9 mouse cellular contexts compared by ENCODE assay signal in genomic region chr11:72066330-72066729, GRCm38 (mm10). TPM values are rescaled to one million over a fixed set of nuclear protein-coding genes. Genes with fewer than 3 reads are reported as not detected.
DNase-seq lines count a peak whose midpoint lies in the region; ATAC-seq and TF ChIP-seq lines count a peak whose summit lies in the region.
"Had no signal": no experiment of that assay in that cellular context is flagged by ENCODE, and none has a peak within 500 bp of the region (broad histone marks: within the 10 kb centered on the region; RNA-seq: fewer than 3 reads in every experiment).

No protein-coding gene starts in this region.

- H3K9me3 ChIP-seq in neural tube, embryonic 15.5 days (replicated peaks): 0 out of 2 replicates have a peak, but pooled peaks cover 14% of the 10 kb centered on the region

- peak; percentile 56 to 64 for DNase-seq in cerebellum, adult 2 months
- DNase-seq in cerebellum, adult 11 months: no peak
- DNase-seq in neural tube, embryonic 10.5 days (ENCODE audit: extremely low spot score, low spot score): peak; percentile 41
- DNase-seq in forelimb bud, embryonic 11.5 days (ENCODE audit: low read depth, low spot score): peak; percentile 43
- DNase-seq in right cerebral cortex, adult 2 months (ENCODE audit: low spot score in 2 of 2): no peak
- DNase-seq in heart, adult 8-10 months (ENCODE audit: low spot score): no peak

- H3K27ac ChIP-seq in cerebellum, adult 2 months (ENCODE audit: insufficient read depth, low read length): no peak overlapping the region
- no peak overlapping the region for H3K27ac ChIP-seq in neural tube, embryonic 15.5 days (replicated peaks)
- 0 out of 2 replicates have a peak overlapping the region, but pooled peaks have one; percentile 94 for H3K27ac ChIP-seq in olfactory bulb, adult 2 months (ENCODE audit: insufficient read depth, low read depth, low read length)
- H3K27ac ChIP-seq: neural tube, embryonic 13.5 days had no signal

- no peaks in the 10 kb centered on the region for H3K27me3 ChIP-seq in cerebellum, adult 2 months (ENCODE audit: control insufficient read depth, insufficient read depth, low read length)
- H3K27me3 ChIP-seq in neural tube, embryonic 15.5 days (replicated peaks): no peaks in the 10 kb centered on the region
- H3K27me3 ChIP-seq: neural tube, embryonic 13.5 days had no signal

- peak; percentile 64 for TF ChIP-seq CTCF in cerebellum, adult 2 months (IDR thresholded peaks at IDR 0.05; ENCODE audit: borderline replicate concordance, insufficient read depth, low read depth, low read length)
- no peak for TF ChIP-seq CTCF in olfactory bulb, adult 2 months (IDR thresholded peaks at IDR 0.05; ENCODE audit: insufficient read depth, low read depth, low read length)

- H3K9ac ChIP-seq in neural tube, embryonic 15.5 days (replicated peaks): no peak overlapping the region
- H3K9ac ChIP-seq: neural tube, embryonic 13.5 days had no signal

- no peak overlapping the region for H3K4me3 ChIP-seq in cerebellum, adult 2 months (replicated peaks; ENCODE audit: insufficient read depth, low read depth, low read length)
- H3K4me3 ChIP-seq in neural tube, embryonic 15.5 days (replicated peaks): no peak overlapping the region
- no peak overlapping the region for H3K4me3 ChIP-seq in olfactory bulb, adult 2 months (ENCODE audit: insufficient read depth, low read depth, low read length)
- H3K4me3 ChIP-seq: neural tube, embryonic 13.5 days had no signal

- WGBS in cerebellum, adult 2 months: 61% methylated on average over 6 of the region's 6 CpGs
- WGBS in neural tube, embryonic 15.5 days: 41% methylated on average over 6 of the region's 6 CpGs
- WGBS in olfactory bulb, adult 2 months: 54% methylated on average over 6 of the region's 6 CpGs

- no peak for TF ChIP-seq POLR2A in cerebellum, adult 2 months (IDR thresholded peaks at IDR 0.05; ENCODE audit: borderline replicate concordance, insufficient read depth, low read length)
- TF ChIP-seq POLR2A in olfactory bulb, adult 2 months (IDR thresholded peaks at IDR 0.05; ENCODE audit: insufficient read depth, low read depth, low read length): no peak

- no peak overlapping the region for H3K4me2 ChIP-seq in neural tube, embryonic 15.5 days
- H3K4me2 ChIP-seq: neural tube, embryonic 13.5 days had no signal

- H3K4me1 ChIP-seq in cerebellum, adult 2 months (ENCODE audit: control insufficient read depth, insufficient read depth, low read length): peaks cover 37% of the 10 kb centered on the region
- peaks cover 10% of the 10 kb centered on the region; the same call in 1 of the 2 replicates for H3K4me1 ChIP-seq in neural tube, embryonic 15.5 days
- H3K4me1 ChIP-seq in olfactory bulb, adult 2 months (ENCODE audit: control insufficient read depth, insufficient read depth, low read length): peaks cover 54% of the 10 kb centered on the region

- no peak for ATAC-seq in neural tube, embryonic 15.5 days (ENCODE audit: low FRiP score)

- H3K36me3 ChIP-seq in neural tube, embryonic 15.5 days: peaks cover 14% of the 10 kb centered on the region

RNA-seq across cellular contexts. Expression of gene Pimreg, which starts 24.5 kb away (rescaled TPM):
- polyA plus RNA-seq in cerebellum, adult 2 months (2012; rRNA removed): 0.08 and 0.32 TPM in 2 replicates
- 19.1 and 33.3 TPM in 2 replicates for polyA plus RNA-seq in neural tube, embryonic 15.5 days (2015; fragmentation: Nextera tagmentation; extraction: Ambion mirVana)
- not detected in 2 replicates for polyA plus RNA-seq in olfactory bulb, adult 2 months (2012; ENCODE audit: insufficient read depth, insufficient read length, low replicate concordance, missing spikeins)
- 1 to 10 TPM in 1 of 4 experiments, under 1 TPM in 2, not detected in 1; 0.41 to 1.4 (median 0.65) TPM for total RNA-seq in heart, adult 8-10 months (2022)

RNA-seq across cellular contexts. Expression of gene Aipl1, which starts 29.0 kb away (rescaled TPM):
- polyA plus RNA-seq in cerebellum, adult 2 months (2012; rRNA removed): 0.28 and 0.30 TPM in 2 replicates
- polyA plus RNA-seq in neural tube, embryonic 15.5 days (2015; fragmentation: Nextera tagmentation; extraction: Ambion mirVana): 0.36 and 0.41 TPM in 2 replicates
- not detected in 2 replicates for polyA plus RNA-seq in olfactory bulb, adult 2 months (2012; ENCODE audit: insufficient read depth, insufficient read length, low replicate concordance, missing spikeins)
- total RNA-seq in heart, adult 8-10 months (2022): under 1 TPM in 1 of 4 experiments, not detected in 3; 0.13 TPM

Comparison
In these comparisons a context has a peak if more than half of its experiments do, and no peak if none do; other contexts are left out.
1. DNase-seq: peak in cerebellum, adult 2 months (2 of 2), neural tube, embryonic 10.5 days (single experiment) and forelimb bud, embryonic 11.5 days (single experiment); none in cerebellum, adult 11 months (single experiment), right cerebral cortex, adult 2 months (0 of 2) and heart, adult 8-10 months (single experiment).